Mouse (Mus musculus) hindlimb bud, embryonic 11.5 days (tissue): ENCODE results near the gene Kansl1l.
A peak's percentile ranks its signal among the peaks of the same experiment; 100 is the strongest.

Experiments
- DNase-seq: peaks from one replicate; pipeline ENCODE4 v3.0.0-alpha.2; 2012; ENCODE audit warnings: low read depth, low spot score; ENCODE audit errors: extremely low spot score

The Kansl1l gene

GRCm38 (mm10) chr1:66817865-66818315, 528 bp upstream of the Kansl1l start:
- no peak for DNase-seq

DNA sequence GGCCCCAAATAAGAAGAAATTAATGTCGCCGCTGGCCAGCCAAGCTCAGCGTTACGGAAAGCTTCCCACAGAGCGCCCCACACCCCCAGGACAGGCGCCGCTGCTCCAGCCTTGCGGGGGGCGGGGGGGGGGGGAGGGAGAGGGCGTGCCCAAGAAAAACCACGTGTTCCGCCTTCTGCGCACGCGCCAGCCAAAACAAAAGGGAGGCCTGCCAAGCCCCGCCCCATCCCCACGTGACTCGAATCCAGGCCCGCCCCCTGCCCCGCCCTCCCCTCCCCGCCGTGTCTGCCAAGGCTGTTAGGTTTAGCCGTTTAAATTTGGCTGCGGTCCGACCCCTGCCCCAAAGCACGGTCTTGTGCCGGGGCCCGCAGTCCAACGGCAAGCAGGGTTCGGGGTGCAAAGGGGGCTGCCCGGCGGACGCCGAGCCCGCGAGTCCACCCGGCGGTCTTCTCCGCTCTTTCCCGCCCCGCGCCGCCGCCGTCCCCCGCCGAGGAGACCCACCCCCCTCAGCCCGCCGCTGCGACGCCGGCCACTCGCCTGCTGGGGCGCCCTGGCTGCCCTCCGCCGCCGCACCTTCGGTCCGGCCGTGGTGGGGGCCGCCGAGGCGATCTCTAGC, 417 bp downstream of the Kansl1l start:
- DNase-seq = no peak

DNA sequence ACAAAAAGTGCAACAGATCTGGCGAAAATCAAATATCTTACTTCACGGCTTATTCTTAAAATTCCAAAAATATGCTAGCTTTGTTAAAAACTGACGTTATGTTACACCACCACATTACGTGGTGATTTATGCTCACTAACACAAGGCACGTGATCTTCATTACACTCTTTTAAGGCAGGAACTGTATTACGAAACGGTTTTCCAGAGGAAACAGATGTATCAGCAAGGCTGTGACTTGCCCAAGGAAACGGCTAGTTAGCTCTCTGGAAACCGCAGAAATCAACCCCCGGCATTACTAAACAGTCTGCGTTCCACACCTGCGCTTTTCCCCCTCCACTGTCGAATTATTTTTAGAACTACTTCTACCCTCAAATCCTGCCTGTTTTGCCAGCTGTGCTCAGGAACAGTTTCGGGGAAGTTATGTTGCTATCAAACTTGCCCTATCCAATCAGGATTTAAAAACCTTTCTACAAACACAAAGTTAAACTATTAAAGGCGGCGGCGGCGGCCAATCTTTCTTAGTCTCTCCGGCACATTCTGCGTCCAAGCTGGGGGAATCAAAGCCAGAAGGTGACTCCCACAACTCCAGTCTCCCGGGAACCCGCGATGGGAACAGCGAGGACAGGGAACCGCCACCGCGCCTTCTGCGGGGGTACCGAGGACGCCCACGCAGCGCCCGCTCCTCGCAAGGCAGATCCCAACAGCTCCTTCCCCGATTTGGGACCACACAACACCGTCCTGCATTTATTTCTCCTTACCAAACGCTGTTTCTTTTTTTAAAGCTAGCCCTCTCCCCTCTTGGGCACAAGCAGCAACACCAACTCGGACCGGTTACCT, 1.2 kb downstream of the Kansl1l start:
- peak; percentile 44 for DNase-seq

DNA sequence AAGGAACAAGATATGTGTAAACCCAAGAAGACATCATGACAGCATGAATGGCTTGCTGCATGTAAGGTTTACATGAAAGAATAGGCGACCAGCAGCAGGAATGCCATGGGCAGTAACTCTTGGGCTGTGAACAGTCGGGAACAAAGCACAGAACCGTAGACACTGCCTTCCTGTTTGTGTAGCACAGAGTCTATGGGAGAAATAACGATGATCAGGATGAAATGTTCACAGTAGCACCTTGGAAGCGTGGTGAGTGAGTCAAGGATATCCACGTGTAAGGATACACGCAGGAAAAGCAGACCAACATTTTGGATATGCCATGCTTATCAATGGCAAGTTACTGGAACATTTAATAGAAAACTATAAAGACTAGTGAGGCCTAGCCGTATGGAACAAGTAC, 2.6 kb downstream of the Kansl1l start:
- no peak for DNase-seq

DNA sequence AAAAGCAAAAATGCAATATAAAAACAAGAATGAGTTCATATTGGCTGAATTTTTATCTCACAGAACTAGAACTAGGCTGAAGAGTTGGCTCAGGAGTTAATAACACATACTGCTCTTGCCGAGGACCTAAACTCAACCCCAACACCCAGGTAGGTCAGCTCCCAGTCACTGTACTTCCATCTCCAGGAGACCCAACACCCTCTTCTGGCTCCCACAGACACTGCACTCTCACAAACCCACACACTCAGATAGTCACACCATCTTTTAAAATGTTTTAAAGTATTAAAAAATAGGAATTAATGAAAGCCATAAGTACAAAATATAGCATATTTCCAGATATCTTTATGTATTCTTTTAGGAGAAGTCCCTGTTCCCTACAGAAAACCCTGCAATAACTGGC, 4.2 kb downstream of the Kansl1l start:
- DNase-seq = no peak

GRCm38 (mm10) chr1:66806821-66807220, 10.5 kb downstream of the Kansl1l start:
- DNase-seq = no peak

DNA sequence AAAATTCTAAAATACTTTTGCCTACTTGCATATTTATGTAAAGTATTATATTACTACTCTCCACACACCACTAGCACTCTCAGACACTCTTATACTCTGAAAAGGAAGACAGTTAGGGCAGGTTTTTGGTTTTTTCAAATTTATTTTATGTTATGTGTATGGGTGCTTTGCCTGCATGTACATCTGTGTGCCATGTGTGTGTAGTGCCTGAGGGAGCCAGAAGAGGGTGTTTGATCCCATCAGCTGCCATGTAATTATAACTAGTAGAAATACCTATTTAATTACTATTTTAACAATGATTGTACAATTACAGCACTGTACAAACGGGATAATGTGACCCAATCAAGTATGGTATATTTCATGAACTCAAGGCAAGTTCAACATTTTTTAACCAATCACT, 12.0 kb downstream of the Kansl1l start:
- DNase-seq = no peak

DNA sequence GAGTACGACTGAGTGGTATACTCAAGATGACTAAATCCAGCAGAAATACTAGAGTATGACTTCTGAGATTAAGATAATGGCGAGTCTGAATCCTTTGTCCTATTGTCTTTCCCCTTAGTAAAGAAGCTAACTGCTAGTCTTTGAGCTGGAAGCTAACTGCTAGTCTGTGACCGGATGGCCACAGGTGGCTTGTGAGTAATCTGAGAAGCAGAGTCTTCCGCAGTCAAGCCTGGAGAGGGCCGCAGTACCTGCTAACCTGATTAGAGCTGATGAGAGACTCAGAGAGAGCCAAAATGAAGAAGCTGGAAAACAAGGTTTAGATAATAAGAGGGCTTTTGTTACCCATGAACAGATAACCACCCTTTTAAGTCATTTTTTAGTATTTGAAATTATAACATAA, 12.7 kb downstream of the Kansl1l start:
- no peak for DNase-seq

DNA sequence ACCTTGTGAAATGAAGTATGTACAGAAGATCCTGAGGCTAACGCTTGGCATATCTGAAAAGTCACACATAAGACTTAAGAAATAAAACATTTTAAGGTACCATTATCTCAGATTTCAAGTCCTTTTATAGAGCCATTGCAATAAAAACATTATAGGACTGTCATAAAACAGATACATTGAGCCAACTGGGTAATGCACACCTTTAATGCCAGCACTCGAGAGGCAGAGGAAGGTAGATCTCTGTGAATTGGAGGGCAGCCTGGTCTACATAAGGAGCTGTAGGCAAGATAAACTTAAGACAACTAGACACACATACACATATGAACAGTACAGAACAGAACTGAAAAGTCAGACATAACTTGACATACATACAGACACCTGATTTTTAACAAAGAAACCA, 19.4 kb downstream of the Kansl1l start:
- DNase-seq = no peak

DNA sequence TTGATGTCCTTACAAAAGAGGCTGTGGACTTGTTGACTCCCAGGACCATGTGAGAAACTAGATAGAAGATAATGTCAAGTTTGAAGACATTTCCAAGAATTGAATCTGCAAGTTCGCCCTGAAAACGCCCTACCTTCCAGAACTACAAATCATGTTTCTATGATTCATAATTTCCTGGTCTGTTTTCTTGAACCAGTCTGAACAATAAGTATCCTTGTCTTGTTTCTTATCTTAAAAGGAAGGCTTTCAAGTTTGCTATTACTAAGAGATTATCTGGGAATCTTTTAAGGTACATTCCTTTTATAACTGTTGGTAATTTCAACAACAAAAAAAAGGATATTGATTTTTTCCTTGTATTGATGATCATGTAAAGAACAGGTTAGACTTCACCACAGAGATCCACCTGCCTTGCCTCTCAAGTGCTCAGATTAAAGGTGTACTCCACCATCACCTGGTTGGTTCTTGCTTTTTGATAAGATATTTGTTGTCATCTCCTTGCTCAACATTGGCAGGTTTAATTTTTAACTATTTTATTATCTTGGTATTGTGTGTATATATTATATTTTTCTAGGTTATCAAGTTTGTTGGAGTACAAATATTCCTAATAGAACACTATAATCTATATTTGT, 24.4 kb downstream of the Kansl1l start:
- no peak for DNase-seq

DNA sequence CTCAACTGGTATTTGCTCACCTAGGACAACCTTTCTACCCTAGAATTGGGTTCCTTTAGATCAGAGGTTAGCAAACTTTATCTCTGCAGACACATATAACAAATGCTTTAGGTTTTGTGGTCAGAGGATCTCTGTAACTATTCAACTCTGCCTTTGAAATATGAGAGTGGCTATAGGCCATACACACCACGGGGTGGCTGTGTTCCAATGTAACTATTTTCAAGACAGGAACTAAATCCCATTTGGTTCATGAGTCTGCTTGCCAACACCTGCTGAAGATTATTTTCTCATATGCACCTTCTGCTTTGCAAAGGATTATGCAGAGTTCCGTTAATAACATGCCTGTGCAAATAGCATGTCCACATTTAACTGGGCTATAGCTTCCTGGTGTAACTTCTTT, 35.1 kb downstream of the Kansl1l start:
- no peak for DNase-seq

GRCm38 (mm10) chr1:66781027-66781426, 36.3 kb downstream of the Kansl1l start:
- DNase-seq = no peak

- DNase-seq = no peak
These were observed 38.6 kb downstream of the Kansl1l start for GRCm38 (mm10) chr1:66778798-66779197.

GRCm38 (mm10) chr1:66777878-66778277, 39.5 kb downstream of the Kansl1l start:
- DNase-seq = no peak

- DNase-seq = no peak
These were observed 48.6 kb downstream of the Kansl1l start for GRCm38 (mm10) chr1:66768764-66769163.

DNA sequence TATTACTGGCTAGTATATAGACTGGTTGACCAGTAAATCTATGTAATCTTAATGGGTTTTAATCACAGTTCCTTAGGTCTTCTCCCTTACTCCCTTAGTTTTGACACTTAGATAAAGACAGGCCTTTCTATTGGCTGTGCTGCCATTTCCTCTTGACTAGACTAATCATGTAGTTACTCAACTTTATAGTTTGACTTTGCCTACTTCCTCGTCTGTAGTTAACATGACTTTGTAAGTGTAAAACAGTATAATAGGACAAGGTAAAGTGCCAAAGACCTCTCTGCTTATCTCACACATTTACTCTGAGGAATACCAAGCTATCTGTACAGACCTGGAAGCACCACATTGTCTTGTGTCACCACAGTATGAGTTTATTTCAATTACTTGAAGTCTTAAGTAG, 86.8 kb downstream of the Kansl1l start:
- no peak for DNase-seq

- no peak for DNase-seq
These were observed 104.5 kb downstream of the Kansl1l start for GRCm38 (mm10) chr1:66712859-66713258.

GRCm38 (mm10) chr1:66704523-66704922, 112.8 kb downstream of the Kansl1l start:
- DNase-seq = no peak

DNA sequence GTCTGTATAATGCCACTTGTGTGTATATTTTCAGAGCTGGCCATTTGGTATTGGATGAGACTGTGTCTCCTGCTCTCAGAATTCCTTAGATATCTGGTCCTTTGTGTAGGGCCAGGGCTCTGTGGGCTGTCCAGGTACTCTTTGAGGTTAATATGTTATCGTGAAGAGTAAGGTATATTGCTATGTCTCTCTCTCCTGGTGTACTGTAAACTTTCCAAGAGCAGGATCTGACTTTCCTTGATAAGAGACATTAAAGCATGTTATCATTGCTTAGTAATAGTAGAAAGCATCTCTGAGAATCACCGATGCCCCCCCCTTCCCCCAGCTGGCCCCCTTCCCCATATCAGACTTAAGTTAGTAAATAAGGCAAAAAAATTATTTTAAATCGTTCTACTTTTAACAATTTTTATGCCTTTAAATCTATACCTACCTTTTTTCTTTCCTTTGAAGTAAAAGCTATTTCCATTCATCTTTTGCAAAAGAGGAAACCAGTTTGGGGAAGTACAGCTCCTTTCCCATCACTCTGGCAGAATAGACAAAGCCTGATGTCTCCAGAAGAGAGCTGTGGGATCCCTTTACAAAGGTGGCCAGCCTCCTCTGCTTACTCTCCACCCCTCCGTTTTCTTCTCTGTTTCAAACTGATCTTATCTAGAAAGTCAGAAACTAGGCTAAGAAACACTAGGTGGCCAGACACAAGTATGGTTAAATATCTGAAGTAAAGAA, 114.6 kb downstream of the Kansl1l start:
- no peak for DNase-seq

DNA sequence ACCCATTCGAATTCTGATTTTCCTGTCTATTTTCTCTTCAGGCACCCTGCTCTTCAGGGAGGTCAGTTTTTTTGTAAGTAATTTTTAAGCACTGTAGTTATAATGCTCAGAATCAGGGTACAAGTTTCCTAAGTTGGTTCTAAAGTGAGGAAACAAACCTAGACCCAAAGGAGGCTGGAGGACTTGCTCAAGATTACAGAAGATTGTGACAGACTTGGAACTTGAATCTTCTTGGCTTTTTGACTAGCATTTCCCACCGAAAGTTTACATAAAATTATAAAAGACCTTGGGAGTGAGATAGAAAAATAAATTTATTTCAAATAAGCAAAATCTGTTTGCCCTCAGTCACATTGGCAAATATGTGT, 115.8 kb downstream of the Kansl1l start:
- DNase-seq = no peak
